Mouse (Mus musculus) stomach, postnatal 0 days (tissue): Measurements from ENCODE around the gene Lipf.

Source experiments
- CTCF ChIP-seq: IDR thresholded peaks from 2 replicates; pipeline ENCODE4 v1.5.1; 2016; ENCODE audit warnings: antibody characterized with exemption, low read depth, mild to moderate bottlenecking, moderate library complexity
- EP300 ChIP-seq: optimal IDR thresholded peaks from 2 replicates; pipeline ENCODE3; 2016; ENCODE audit warnings: antibody characterized with exemption

GRCm38 (mm10) chr19:34022759-34023158, 61.8 kb downstream of the Lipf start:
- TF ChIP-seq CTCF (peak; percentile 75), EP300 (no peak)
